Mouse (Mus musculus) heart, embryonic 14.5 days (tissue): ENCODE data around the gene Prom1. TPM values are rescaled to one million over a fixed set of nuclear protein-coding genes. Genes with fewer than 3 reads are reported as not detected.
A peak's percentile ranks its signal among the peaks of the same experiment; 100 is the strongest.

Source experiments
- ATAC-seq: fragments of 200-750 bp; cut with Nextera tagmentation; 2 replicates; pipeline ENCODE4 v1.8.0; 2017; ENCODE audit warnings: low read depth, moderate TSS enrichment; ENCODE audit not compliant: insufficient number of reproducible peaks, insufficient read depth, low FRiP score
- H3K27ac ChIP-seq, 2 experiments: fragments of 200-500 bp in 1 of 2; fragments of 300-500 bp in 1 of 2; sonication (generic) in 1 of 2; replicated peaks in 1 of 2; 2 replicates each; pipeline ENCODE4 v1.5.1; 2012 to 2014; ENCODE audit warnings: low read depth in 2 of 2, low read length in 2 of 2, control low read depth in 1 of 2, mild to moderate bottlenecking in 1 of 2, mixed read lengths in 1 of 2; ENCODE audit not compliant: control insufficient read depth in 1 of 2, insufficient read depth in 1 of 2
- H3K27me3 ChIP-seq: fragments of 300-500 bp; sonication (generic); 2 replicates; pipeline ENCODE4 v1.6.1; 2014; ENCODE audit warnings: mild to moderate bottlenecking, low read length, control low read depth; ENCODE audit not compliant: control insufficient read depth, insufficient read depth
- H3K36me3 ChIP-seq: fragments of 300-500 bp; sonication (generic); 2 replicates; pipeline ENCODE4 v1.6.1; 2014; ENCODE audit warnings: mild to moderate bottlenecking, control low read depth, low read length, mixed read lengths; ENCODE audit not compliant: control insufficient read depth, insufficient read depth
- H3K4me1 ChIP-seq, 2 experiments: fragments of 200-500 bp in 1 of 2; fragments of 300-500 bp in 1 of 2; sonication (generic) in 1 of 2; 2 replicates each; pipeline ENCODE4 v1.6.1; 2012 to 2014; ENCODE audit warnings: low read length in 2 of 2, control low read depth in 1 of 2, mixed read lengths in 1 of 2; ENCODE audit not compliant: control insufficient read depth in 2 of 2, insufficient read depth in 2 of 2
- H3K4me2 ChIP-seq: fragments of 300-500 bp; sonication (generic); 2 replicates; pipeline ENCODE4 v1.6.1; 2014; ENCODE audit warnings: mild to moderate bottlenecking, low read length
- H3K4me3 ChIP-seq, 2 experiments: fragments of 200-500 bp in 1 of 2; fragments of 300-500 bp in 1 of 2; sonication (generic) in 1 of 2; 2 replicates each; pipeline ENCODE4 v1.5.1; 2012 to 2014; ENCODE audit warnings: low read length in 2 of 2, mild to moderate bottlenecking in 2 of 2, control low read depth in 1 of 2, low read depth in 1 of 2, moderate library complexity in 1 of 2; ENCODE audit not compliant: control insufficient read depth in 1 of 2, insufficient read depth in 1 of 2
- H3K9ac ChIP-seq: fragments of 300-500 bp; sonication (generic); 2 replicates; pipeline ENCODE4 v1.6.1; 2014; ENCODE audit warnings: mild to moderate bottlenecking, low read length
- H3K9me3 ChIP-seq: fragments of 300-500 bp; sonication (generic); 2 replicates; pipeline ENCODE4 v1.6.1; 2016; ENCODE audit warnings: low read length, control low read depth; ENCODE audit not compliant: control insufficient read depth
- WGBS: fragments of 180-500 bp; shearing (Covaris S2); extraction: QIAGEN DNeasy Blood & Tissue Kit; methylation state at CpG from one replicate; pipeline ENCODE4 v1.1.7; 2014; 5-methylcytosine and 5-hydroxymethylcytosine counted together
- polyA plus RNA-seq: library from polyadenylated mRNA; unstranded; fragments of >200 nt; fragmentation: Nextera tagmentation; extraction: Ambion mirVana; gene quantifications from 2 replicates; pipeline ENCODE4 v1.2.1, GENCODE M21; 2014

Prom1 gene
- polyA plus RNA-seq, 1 experiment from 2014 or later: 11.3 TPM

DNA sequence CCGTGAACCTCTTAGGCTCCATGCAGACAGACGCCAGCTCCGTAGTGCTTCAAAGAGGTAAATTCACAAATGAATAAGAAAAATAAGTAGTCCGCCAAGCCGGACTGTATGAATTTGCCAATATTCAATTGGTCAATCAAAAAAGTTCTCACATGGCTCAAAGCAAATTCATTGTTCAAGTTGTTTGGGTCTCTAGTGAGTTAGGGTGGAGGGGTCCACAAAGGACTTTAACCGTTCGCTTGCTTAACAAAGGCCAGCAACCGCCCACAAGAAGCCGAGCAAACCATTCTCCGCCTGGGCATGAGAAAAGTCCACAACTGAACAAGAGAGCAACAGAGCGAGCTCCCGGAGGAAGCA is 1.7 kb downstream of the Prom1 start:
- peak overlapping the region; percentile 73 for H3K9ac ChIP-seq
- peak overlapping the region; percentile 9 to 25; a peak in 3 of 4 replicates for H3K27ac ChIP-seq
- peak overlapping the region; percentile 86 for H3K4me2 ChIP-seq
- H3K9me3 ChIP-seq: no peaks in the 10 kb centered on the region
- no peak for ATAC-seq
- WGBS: 9% methylated on average over 12 of the region's 12 CpGs
- peaks cover 0 to 8% of the 10 kb centered on the region in 2 experiments; a peak in 2 of 4 replicates for H3K4me1 ChIP-seq
- no peaks in the 10 kb centered on the region for H3K36me3 ChIP-seq
- peaks cover 20% of the 10 kb centered on the region for H3K27me3 ChIP-seq
- peak overlapping the region; percentile 50 to 68 for H3K4me3 ChIP-seq

DNA sequence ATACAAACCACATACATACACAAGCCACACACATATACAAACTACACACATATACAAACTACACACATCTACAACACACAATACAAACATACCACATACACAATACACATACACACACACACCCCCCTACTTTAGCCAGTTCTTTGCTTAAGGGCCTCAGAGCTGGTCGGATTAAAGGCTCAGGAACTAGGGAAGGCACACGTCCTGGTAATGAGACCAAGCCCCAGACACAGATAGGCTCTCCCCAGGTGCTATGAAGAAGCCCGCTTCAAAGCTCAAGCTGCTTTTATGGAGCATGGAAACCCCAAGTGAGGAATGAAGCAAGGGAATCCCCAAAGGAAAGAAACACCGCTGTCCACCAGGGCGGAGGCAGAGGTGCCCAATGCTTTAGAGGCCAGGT is 4.8 kb downstream of the Prom1 start:
- Histone ChIP-seq H3K27me3 (peaks cover 9% of the 10 kb centered on the region; the same call in 1 of the 2 replicates), H3K4me3 (no peak overlapping the region), H3K27ac (no peak overlapping the region), H3K36me3 (no peaks in the 10 kb centered on the region), H3K4me1 (peaks cover 0 to 8% of the 10 kb centered on the region in 2 experiments; a peak in 2 of 4 replicates), H3K9me3 (no peaks in the 10 kb centered on the region), H3K4me2 (no peak overlapping the region), H3K9ac (no peak overlapping the region)
- WGBS: 85% methylated on average over 5 of the region's 5 CpGs
- ATAC-seq: no peak

GRCm38 (mm10) chr5:44096106-44096505 is 5.7 kb downstream of the Prom1 start:
- Histone ChIP-seq H3K9me3 (no peaks in the 10 kb centered on the region), H3K27ac (no peak overlapping the region), H3K36me3 (no peaks in the 10 kb centered on the region), H3K4me3 (no peak overlapping the region), H3K9ac (no peak overlapping the region), H3K4me1 (no peaks in the 10 kb centered on the region), H3K27me3 (0 out of 2 replicates have a peak, but pooled peaks cover 3% of the 10 kb centered on the region), H3K4me2 (no peak overlapping the region)
- WGBS: 81% methylated on average over 10 of the region's 10 CpGs
- ATAC-seq: no peak

GRCm38 (mm10) chr5:44095697-44096096 is 6.1 kb downstream of the Prom1 start:
- 81% methylated on average over 7 of the region's 7 CpGs for WGBS
- H3K4me1 ChIP-seq: no peaks in the 10 kb centered on the region
- no peak overlapping the region for H3K4me3 ChIP-seq
- H3K9me3 ChIP-seq: no peaks in the 10 kb centered on the region
- H3K36me3 ChIP-seq: no peaks in the 10 kb centered on the region
- no peak overlapping the region for H3K27ac ChIP-seq
- H3K27me3 ChIP-seq: 0 out of 2 replicates have a peak, but pooled peaks cover 3% of the 10 kb centered on the region
- H3K9ac ChIP-seq: no peak overlapping the region
- ATAC-seq: no peak
- no peak overlapping the region for H3K4me2 ChIP-seq

DNA sequence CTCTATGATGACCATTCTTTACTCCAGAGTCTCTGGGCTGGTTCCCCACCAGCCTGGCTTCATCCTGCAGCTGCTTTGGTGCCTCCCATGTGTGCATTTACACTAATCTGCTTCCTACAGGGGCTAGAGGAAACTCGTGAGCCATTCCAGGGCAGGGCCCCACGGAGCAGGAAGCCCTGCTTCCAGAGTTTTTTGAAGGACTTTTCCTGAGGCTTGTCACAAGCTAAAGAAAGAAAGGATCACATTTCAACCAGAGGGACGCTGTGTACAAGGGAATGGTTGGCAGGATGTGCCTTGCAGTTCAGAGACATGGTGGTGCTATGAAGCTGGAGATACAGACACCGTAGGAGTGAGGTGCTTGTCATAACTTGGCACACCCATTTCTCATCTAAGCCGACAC is 14.8 kb downstream of the Prom1 start:
- Histone ChIP-seq H3K9me3 (no peaks in the 10 kb centered on the region), H3K4me2 (no peak overlapping the region), H3K4me1 (peaks cover 5 to 6% of the 10 kb centered on the region in 2 experiments), H3K9ac (no peak overlapping the region), H3K4me3 (no peak overlapping the region), H3K36me3 (no peaks in the 10 kb centered on the region), H3K27me3 (no peaks in the 10 kb centered on the region), H3K27ac (peak overlapping the region; percentile 61 to 67)
- peak; percentile 85 for ATAC-seq
- 22% methylated on average over 5 of the region's 5 CpGs for WGBS

DNA sequence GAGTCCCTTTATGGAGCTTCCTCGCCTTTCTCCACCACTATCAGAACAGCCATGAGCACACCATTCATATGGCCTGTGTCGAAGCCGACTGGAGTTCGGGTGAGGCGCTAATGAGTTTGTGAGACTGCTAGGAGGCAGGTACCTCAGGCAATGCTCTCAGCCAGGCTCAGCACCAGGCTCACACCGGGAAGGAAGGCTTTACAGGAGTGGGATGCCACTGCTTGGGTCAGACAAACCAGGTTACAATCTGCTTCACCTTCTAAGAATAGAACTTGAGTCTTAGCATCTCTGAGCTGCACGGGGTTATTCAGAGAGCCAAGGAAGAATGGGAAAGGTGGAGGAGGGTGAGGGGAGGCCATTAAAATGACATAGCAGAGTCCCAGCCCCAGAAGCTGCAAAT is 16.0 kb downstream of the Prom1 start:
- H3K36me3 ChIP-seq: no peaks in the 10 kb centered on the region
- no peaks in the 10 kb centered on the region for H3K27me3 ChIP-seq
- WGBS: 73% methylated on average over 7 of the region's 7 CpGs
- no peaks in the 10 kb centered on the region for H3K9me3 ChIP-seq
- no peak overlapping the region for H3K4me2 ChIP-seq
- no peak overlapping the region for H3K4me3 ChIP-seq
- H3K27ac ChIP-seq: no peak overlapping the region
- no peak for ATAC-seq
- H3K9ac ChIP-seq: no peak overlapping the region
- H3K4me1 ChIP-seq: peaks cover 5 to 6% of the 10 kb centered on the region in 2 experiments

- no peaks in the 10 kb centered on the region for H3K9me3 ChIP-seq
- no peak for ATAC-seq
- no peaks in the 10 kb centered on the region for H3K27me3 ChIP-seq
- H3K4me2 ChIP-seq: no peak overlapping the region
- no peak overlapping the region for H3K9ac ChIP-seq
- H3K4me3 ChIP-seq: no peak overlapping the region
- no peaks in the 10 kb centered on the region for H3K36me3 ChIP-seq
- no peaks in the 10 kb centered on the region for H3K4me1 ChIP-seq
- 80% methylated on average over 1 of the region's 1 CpGs for WGBS
- no peak overlapping the region for H3K27ac ChIP-seq
Observed at GRCm38 (mm10) chr5:44081108-44081507, 20.7 kb downstream of the Prom1 start.

DNA sequence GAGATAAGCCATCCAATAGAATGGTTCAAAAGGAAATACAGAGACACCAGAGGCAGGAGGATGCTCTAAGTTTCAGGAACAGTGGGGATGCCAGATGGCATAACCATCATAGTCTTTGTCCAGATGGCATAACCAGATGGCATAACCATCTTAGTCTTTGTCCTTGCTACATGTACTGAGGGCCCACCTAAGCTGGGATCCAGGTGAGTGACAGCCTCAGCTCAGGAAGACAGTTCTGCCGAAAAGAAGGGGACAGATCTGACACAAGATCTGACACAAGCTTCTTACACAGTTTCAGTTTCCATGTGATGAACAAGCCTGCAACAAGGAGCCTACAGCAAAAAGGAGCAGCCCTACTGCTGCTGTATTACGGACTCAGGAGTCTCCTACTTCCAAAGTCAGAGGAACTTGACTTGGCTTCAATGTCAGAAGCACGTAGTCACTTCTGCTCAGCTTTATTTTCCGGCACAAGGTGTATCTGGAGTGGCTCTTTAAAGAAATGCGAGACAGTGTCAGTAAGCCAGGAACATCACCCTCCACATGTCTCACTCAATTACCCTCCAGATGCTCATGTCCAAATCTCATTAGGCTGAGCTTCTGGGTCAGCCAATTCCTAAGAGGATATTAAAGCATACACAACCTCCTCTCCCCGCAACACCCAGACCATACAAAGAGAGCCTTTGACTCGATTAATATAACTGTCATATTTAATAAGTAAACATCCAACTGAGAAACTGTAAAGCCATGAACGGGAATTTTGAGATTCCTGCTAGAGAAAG is 21.4 kb downstream of the Prom1 start:
- no peaks in the 10 kb centered on the region for H3K36me3 ChIP-seq
- H3K9me3 ChIP-seq: no peaks in the 10 kb centered on the region
- H3K4me3 ChIP-seq: no peak overlapping the region
- H3K4me1 ChIP-seq: no peaks in the 10 kb centered on the region
- ATAC-seq: no peak
- no peak overlapping the region for H3K4me2 ChIP-seq
- no peak overlapping the region for H3K27ac ChIP-seq
- WGBS: 84% methylated on average over 8 of the region's 8 CpGs
- H3K27me3 ChIP-seq: no peaks in the 10 kb centered on the region
- H3K9ac ChIP-seq: no peak overlapping the region
